Mouse (Mus musculus) spleen, postnatal 4 days (tissue): ENCODE measurements around the gene Arhgef17.

Source experiments
- DNase-seq, 2 experiments: peaks; one replicate each; pipeline ENCODE4 v3.0.0; 2022; ENCODE audit warnings: low spot score in 2 of 2

The Arhgef17 gene

DNA sequence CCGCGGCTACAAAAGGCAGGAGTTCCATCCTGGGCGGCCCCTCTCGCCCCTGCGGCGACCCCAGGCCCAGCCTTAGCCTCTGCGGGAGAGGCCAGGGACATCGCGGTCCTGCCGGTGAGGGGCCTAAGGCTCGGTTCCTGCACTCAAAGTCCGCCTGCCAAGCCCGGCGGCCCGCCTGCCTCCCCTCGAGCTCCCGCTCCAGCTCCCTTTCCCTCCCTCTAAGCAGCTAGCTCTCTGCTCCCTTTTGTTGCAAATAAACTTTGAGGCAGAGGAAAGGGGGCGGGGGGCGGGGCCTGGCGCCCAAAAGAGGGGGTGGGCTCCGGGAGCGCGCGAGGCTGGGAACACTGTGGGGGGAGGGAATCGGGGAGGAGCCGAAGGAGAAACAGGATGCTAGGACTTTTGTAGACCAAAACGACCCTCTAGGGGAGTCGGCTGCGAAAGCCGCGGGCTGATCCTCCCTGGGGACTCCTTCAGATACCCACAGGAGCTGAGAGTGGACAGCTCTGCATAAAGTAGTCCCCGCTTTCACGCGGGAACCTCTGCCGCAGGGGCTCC lies at the start of gene Arhgef17:
TSS of gene Arhgef17 (minus strand) at position 182 of the 555 bp plus-strand sequence.
- DNase-seq, result no peak

DNA sequence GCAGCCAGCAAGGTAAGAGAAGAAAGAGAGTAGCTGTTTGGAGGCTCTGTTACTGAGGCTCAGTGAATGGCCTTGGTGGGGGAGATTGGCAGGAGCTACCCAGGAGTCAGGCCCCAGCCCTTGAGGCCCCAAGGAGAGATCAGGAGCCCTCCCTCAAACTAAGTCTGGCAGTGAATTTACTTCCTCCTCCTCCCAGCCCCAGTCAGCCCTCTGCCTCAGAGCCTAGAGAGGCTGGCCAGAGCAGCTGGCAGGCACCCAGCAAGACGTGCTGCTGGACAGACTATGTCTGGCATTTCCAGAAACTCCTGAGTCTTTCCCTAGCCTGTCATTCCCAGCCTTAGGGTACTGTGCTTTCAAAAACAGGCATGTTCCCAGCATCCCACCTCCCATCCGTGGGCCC lies 47.3 kb upstream of the Arhgef17 start:
- DNase-seq, result no peak

DNA sequence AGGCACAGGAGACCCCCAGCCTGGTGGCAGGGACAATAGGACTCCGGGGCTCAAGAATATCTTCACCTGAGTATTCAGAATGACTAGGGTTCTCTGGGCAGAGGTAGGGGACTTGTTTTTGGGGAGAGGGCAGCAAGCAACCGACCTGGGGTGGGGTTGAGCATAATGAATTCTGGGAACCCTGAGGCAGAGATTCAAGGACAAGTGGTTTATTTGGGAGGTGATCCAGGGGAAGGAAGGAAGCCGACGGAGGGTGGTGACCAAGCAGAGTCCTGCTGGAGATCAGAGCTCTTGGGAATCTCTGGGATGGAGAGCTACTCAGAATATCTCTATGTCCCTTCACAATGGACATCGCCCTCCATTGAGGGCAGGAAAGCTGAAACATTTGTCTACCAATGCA lies 46.3 kb upstream of the Arhgef17 start:
- no peak for DNase-seq

DNA sequence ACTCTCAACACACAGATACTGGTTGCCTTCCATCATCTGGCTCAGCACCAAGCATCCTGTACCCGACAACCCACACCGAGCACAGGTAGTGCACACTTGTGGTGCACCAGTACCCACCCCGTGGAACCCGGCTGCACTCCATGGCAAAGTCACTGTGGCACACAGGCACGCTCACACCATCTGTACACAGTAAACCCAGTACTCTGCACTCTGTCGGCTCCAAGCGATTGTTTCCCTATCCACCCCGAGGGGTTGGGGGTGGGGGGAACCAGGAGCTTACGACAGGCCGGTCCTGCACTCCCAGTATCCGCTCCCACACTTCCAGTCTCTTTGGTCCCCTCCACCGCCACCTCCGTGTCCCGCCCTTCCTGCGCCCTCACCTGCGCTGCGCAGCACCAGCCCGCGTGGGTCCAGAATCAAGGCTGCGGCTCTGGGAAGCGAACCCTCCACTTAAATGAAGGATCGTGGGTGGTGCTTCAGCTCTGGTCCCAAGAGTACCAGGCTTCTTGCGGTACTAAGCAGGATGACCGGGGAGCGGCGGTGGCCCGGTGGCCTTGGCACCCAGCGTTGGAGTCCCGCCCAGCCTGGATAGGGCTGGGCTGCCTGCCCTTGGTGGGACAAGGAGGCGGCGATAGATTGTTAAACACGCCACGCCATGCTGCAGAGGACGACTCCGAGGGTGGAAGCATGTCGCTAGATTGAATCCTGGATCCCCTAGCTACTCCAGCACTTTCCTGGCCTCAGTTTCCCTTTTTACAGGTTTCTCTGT lies 42.4 kb upstream of the Arhgef17 start, which contains the start of gene P2ry6:
TSS of gene P2ry6 (minus strand) at position 515 of the 769 bp plus-strand sequence.
- DNase-seq, result no peak

DNA sequence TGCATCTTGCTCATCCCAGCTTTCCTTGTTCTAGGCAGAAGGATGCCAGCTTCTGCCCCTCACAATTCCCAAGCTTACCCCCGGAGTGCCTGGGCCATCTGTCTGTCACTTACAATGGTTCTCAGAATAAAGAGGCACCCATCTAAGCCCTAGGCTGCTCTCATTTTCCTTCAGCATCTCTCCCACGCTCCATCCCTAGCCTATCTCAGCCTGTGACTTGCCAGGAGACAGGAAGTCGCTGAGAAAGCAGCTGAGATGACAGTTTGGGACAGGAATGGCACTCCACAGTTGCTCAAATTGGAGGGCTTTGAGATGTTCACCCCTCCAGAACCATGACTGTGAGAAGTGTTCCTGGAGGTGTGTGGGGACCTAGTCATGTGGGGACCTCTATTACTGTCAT lies 41.0 kb upstream of the Arhgef17 start:
- DNase-seq, result no peak

DNA sequence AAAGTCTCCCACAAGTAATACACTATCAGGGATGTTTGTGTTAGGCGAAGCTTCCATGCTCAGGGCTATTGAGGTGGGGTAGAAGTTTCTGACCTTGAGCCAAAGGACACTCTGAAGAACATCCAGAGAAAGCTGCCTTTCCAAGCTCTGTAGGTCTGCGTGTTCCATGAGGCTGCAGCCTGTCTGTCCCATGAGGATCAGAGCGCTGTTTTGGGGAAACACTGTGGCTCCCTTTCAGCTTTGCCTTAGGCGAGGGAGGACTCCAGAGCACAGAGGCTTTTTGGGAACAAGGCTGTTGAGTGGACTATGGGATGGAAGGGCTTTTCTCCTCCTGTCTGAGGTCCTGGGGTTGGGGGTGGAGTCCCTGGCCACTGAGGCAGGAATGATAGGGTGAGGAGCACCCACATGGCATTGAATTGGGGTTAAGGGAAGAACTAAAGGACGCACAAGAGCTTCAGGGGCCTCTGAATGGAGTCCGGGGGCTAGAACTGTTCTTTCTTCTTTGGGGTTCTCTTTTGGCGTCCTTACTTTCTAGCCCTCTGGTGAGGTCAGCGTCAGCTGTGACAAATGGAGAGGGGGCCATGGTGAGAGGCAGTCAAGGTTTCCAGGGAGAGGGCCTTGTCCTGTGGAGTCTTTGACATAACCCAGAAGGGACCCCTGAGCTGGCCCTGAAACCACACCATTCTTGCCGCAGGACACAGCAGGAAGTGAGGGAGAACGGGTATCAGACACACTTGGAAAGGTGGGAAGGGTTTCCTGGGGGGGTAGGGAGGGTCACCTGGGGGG lies 37.2 kb upstream of the Arhgef17 start:
- no peak for DNase-seq

DNA sequence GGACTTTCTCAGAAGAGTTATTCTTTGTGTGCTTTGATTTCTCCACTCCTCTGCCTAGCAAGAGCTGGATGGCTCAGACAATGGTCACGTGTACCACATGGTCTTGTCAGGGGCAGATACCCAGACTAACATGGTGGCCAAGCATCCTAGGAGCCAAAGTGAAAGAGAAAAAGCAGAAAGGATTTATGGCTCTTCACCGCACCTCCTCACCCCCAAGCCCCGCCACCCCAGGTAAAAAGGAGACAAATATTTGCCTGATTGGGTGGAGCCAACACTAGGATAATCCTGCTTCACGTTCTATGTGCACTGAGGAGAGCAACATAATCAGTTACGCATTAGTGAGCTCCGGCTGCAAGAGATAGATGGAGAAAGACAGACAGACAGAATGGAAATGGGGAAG lies 36.5 kb upstream of the Arhgef17 start:
- no peak for DNase-seq

DNA sequence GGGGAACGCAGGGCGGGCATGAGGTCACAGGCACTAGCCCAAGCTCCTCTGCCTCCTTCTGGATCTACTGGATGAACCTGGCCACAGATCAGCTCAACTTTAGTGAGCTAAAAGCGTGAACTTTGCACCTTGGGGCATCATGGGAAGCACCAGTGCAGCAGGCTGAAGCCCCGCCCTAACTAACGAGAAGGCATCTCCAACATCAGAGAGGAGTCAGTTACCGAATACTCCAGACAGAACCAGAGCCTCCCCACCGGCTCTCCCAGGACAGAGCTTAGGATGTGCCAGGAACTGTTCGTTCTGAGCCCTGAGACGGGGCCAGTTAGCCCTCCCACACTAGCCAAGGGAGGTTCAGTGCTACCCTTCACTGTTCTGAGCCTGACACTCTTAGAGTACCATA lies 35.9 kb upstream of the Arhgef17 start:
- no peak for DNase-seq

DNA sequence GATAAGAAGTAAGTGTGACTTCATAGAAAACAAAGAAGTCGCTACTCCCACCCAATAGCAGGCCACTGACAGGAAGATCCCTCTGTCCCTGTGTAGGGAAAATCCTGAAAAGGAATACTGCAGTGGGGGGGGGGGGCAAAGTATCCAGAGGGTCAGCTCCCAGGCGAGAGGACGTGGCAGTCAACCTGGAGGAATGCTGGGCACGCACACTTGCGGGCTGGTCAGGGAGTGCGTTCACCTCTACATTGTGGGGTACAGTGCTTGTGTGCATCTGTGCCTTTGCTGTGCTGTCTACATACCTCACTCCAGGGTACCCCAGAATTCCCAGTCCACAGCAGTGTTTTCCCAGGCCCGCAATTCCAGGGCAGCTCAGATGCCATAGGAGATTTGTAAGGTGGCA lies 34.1 kb upstream of the Arhgef17 start:
- DNase-seq, result no peak

DNA sequence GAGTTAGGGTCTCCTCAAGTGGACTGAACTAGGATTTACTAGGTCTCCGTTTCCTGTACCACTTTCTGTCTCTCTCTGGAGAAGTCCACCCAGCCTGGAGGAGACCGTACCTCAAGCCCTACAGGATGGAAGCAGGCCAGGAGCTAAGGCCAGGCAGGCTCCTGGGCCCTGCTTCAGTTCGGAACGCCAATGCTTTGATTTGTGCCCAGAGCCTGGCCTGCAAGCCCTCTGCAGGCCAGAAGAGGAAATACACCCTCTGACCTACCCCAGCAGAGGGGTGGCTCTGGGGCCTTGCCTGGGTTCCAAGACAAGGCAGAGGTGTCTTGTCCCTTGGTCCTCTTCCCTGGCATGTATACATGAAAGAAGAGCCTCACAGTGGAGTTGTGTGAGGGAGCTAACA lies 33.2 kb upstream of the Arhgef17 start:
- DNase-seq, result no peak

DNA sequence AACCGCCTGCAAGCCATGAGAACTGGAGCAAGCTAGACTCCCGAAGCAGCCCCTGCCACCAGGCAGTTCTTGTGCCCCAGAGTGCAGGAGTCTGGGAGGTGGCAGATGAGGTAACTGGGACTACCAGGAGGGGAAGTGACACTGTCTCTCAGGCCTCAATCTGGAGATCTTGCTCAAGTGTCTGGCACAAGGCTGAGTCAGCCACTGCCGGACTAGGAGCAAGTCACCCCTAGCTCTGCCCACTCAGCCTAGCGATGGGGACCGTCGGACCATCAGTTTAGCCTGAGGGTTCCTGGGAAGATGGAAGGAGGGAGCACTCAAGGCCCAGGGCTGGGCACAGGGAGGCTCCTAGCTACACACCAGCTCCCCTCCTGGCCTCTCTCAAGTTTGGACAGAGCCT lies 32.3 kb upstream of the Arhgef17 start:
- DNase-seq, result no peak

DNA sequence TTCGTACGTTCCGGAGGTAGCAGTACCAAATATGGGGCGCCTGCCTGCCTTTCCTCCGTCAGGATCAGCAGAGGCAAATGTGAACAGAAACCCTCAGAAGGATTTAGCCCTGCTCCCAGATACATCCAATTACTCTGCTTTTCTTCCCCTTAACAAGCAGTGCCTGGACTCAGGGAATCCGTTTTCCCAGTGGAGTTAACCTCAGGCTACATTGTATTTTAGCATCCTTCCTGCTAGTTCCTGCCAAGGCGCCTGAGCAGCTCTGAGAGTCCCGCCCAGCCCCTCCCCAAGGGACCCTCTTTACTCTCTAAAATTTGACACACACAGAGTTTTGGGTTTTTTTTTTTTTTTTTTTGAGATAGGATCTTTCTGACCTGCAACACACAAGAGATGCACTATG lies 31.5 kb upstream of the Arhgef17 start:
- DNase-seq, result no peak

DNA sequence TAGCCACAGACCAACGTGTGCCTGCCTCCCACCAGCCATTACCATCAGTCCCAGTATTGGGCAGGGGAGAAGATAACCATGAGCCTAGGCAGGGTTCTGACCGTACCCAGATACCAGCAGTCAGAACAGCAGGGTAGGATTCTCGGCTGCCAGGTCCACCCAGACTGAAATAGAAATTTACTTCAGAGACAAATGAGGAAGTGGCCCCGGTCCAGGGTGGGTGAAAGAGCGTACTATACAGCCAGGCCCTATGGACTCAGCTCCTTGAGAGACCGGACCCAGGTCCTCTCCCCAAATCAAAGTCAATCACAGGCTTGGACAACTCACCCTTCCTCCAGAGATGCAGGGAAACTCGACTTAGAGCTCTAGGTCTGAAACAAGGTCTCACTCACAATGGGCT lies 29.2 kb upstream of the Arhgef17 start:
- DNase-seq, result no peak

DNA sequence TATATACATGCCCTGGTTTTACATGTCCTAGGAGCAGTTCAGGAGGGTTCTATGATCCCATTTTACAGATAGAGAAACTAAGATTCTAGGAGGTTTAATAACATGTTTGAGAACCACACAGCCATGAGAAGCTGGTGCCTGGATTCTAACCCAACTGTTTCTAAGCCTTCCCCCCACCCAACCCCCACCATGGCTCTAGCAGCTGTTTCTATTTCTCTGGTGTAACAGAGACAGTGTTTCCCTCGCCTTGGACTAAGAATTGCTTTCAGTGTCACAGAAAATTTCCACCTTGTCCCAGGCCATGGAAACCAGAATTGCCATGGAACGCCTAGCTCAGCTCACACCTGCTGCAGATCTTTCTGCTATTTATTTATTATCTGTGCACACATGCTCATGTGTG lies 28.6 kb upstream of the Arhgef17 start:
- no peak for DNase-seq

DNA sequence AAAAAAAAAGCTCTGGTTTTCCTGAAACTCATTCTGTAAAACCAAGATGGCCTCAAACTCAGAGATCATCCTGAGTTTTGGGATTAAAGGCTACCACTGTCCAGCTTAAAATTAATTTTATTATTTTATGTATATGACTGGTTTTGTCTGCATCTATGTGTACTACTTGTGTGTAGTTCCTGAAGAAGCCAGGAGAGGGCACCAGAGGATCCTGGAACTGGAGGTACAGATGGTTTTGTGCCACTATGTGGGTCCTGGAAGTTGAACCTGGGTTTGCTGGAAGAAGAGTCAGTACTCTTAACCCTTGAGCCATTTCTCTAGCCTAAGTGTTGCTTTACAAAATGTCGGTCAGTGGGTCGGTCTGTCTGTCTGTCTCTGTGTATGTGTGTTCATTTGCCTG lies 26.5 kb upstream of the Arhgef17 start:
- no peak for DNase-seq

DNA sequence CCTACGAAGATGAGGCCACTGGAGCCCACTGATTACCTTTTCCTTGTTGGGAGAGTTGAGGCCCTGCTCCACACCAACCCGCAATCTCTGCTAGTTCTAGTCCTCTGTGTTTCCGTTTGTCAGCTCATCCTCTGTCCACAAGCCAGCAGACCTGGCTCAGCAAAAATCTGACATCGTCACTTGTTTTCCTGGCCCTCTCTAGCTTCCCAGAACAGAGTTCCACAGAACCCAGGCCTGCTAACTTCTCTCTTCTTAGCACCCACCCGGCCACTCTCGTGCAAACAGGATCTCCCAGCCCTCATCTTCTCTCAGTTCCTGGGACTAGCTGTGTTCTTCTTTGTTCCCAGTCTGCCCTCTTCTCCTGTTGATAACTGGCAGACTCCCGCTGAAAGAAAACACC lies 20.8 kb upstream of the Arhgef17 start:
- no peak for DNase-seq

DNA sequence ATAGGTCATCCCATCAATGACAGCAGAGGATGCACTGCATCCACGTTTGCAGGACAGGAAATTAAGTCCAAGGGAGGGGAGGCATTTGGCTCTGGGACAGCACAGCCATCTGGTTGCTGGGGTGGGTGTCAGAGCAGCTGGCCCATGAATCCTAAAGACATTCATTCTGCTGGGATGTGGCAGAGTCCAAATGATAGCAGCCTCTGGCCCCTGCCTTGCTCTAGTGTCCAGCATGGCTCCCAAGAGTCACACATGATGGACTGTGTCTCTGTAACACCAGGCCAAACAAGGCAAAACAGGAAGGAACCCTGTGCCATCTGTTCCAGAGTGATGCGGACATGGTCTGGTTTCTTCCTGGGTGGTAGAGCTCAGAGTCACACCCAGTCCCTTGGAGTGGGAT lies 20.0 kb upstream of the Arhgef17 start:
- no peak for DNase-seq

DNA sequence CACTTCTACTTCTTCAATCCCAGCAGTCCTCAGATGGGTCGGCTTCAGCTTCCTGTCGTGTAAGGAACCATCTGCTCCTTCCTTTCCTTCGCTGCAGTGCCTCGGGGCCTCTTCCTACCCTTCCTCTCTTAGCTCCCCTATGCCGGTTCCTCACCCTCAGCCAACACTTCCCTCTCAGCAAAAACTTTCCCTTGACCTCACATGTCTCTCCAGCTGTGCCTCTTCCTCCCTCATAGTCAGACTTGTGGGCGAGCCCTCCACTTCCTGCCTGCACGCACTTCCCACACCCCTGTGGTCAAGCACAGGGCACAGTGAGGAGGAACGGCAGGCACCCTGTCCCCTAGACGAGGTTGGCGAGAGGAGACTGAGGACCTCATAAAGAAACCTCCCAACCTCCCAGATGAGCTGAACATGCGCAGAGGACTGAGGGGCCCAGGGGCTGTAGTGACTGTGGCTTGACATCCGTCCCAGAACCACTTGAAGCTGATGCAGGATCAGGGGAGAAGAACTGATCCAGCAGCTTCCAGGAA lies 18.6 kb upstream of the Arhgef17 start:
- DNase-seq, result peak in 1 of 2 experiments; percentile 45

DNA sequence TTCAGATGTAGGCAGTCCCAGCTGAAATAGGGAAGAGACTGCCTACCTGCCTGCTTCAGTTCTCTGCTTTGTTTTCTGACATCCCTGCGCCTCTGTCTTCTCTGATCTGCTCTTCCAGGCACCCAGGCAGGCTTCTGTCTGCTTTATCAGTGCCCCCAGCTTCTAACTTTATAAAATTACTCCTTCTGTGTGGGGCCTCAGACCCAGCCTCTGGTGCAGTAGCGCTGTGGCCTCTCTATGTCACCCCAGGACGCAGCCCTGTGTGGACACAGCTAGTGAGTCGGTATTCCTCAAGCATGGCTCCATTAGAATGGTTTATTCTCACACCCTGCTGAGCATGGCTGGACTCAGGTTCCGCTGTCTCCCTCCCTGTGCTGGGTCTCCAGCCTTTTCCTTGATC lies 18.1 kb upstream of the Arhgef17 start:
- no peak for DNase-seq

DNA sequence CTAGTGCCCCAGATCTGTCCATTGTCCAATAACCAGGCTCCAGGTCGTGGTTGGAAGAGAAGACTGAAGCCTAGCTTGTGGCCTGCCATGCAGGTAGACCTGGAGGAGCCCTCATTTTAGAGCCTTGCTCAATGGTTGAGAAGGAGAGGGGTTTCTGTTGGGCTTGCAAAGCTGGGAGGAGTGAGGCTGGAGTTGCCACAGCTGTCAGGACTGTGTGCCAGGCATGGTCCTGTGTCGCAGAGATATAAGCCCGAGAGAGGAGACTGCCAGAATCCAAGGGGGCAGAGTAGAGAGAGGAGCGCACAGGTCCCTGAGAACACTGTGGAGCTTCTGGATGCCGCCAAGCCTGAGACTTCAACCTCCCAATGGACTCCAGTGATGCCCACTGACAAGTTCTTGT lies 12.8 kb upstream of the Arhgef17 start:
- no peak for DNase-seq

DNA sequence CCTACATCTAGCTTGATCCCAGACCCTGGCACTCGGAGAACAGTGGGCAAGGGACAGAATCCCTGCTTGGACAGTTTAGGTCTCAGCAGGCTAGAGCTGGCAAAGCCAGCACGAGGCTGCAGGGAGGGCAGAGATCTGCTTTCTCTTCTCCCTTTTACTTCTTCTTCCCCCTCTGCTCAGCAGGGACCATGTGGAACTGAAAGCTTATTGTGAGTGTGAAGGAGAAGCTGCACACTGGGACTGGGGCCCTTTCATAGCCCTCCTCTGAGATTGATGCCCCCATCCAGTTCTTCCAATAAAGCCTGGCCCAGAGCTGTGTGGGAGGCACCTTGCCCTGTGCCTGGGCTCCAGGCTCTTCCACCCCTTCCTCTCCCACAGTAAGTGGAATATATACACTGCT lies 12.4 kb upstream of the Arhgef17 start:
- no peak for DNase-seq

DNA sequence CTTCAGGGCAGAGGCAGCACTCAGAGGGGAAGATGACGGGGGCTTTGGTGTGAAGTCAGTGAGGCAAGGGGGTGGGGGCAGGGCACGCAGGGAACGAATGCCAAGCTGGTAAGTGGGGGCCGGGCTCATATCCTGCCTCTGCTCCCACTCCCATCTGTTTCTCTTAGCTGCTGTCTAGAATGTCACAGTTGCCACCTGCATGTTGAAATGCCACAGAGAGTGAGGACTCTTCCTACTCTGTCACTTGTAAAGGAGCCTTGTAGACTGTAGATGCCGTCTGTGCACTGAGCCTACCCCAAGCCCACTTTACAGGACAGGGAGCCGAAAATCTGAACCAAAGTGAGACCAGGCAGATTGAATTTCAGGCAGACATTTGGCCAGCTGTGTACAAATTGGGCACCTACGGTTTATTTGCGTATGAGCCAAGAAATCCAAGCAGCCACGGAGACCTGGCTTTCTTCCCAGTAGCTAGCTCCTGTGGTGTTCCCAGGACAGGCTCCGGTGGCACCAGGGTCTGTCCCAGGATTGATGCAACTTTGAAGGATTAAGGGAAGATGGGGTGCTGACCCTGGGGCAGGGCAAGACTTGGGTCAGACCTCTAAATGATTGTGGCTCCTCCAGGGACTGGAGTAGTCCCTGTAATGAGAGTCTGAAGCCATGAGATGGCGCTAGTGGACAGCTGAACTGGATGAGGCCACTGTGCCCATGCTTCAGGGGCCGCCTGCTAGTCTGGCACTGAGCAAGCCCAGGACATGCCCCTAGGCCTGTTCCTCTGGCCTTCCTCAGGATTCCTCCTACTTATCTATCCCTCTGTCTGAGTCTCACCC lies 11.1 kb upstream of the Arhgef17 start:
- DNase-seq, result peak in 1 of 2 experiments; percentile 52
